Comparison of ENCODE assay signal across 16 mouse cellular contexts in genomic region chr7:71377983-71378382, GRCm38 (mm10). TPM values are rescaled to one million over a fixed set of nuclear protein-coding genes. Genes with fewer than 3 reads are reported as not detected.
DNase-seq lines count a peak whose midpoint lies in the region; ATAC-seq and TF ChIP-seq lines count a peak whose summit lies in the region.
"Had no signal": no experiment of that assay in that cellular context is flagged by ENCODE, and none has a peak within 500 bp of the region (broad histone marks: within the 10 kb centered on the region; RNA-seq: fewer than 3 reads in every experiment).

No protein-coding gene starts in this region.

- no peaks in the 10 kb centered on the region for H3K36me3 ChIP-seq in hindbrain, embryonic 10.5 days
- no peaks in the 10 kb centered on the region for H3K36me3 ChIP-seq in hindbrain, embryonic 12.5 days
- H3K36me3 ChIP-seq in lung, embryonic 14.5 days (ENCODE audit: insufficient read depth): no peaks in the 10 kb centered on the region
- no peaks in the 10 kb centered on the region for H3K36me3 ChIP-seq in embryonic facial prominence, embryonic 10.5 days (replicated peaks)
- H3K36me3 ChIP-seq: limb, embryonic 15.5 days; neural tube, embryonic 15.5 days had no signal

- no peak for ATAC-seq in hindbrain, embryonic 12.5 days (ENCODE audit: low FRiP score)
- peak; percentile 63; the same call in 1 of the 2 replicates for ATAC-seq in lung, embryonic 14.5 days (ENCODE audit: insufficient read depth)

- H3K4me3 ChIP-seq in hindbrain, embryonic 10.5 days: no peak overlapping the region
- H3K4me3 ChIP-seq in hindbrain, embryonic 12.5 days: no peak overlapping the region
- no peak overlapping the region for H3K4me3 ChIP-seq in lung, embryonic 14.5 days (ENCODE audit: low read depth, low read length)
- H3K4me3 ChIP-seq in embryonic facial prominence, embryonic 10.5 days: no peak overlapping the region
- H3K4me3 ChIP-seq: limb, embryonic 15.5 days; neural tube, embryonic 15.5 days had no signal

- H3K4me1 ChIP-seq in hindbrain, embryonic 10.5 days (replicated peaks): peaks cover 65% of the 10 kb centered on the region
- peaks cover 30% of the 10 kb centered on the region for H3K4me1 ChIP-seq in hindbrain, embryonic 12.5 days
- H3K4me1 ChIP-seq in lung, embryonic 14.5 days (ENCODE audit: insufficient read depth): peaks cover 33% of the 10 kb centered on the region
- peaks cover 52% of the 10 kb centered on the region for H3K4me1 ChIP-seq in embryonic facial prominence, embryonic 10.5 days

- H3K27ac ChIP-seq in hindbrain, embryonic 10.5 days: peak overlapping the region; percentile 64; the same call in 1 of the 2 replicates
- H3K27ac ChIP-seq in hindbrain, embryonic 12.5 days: no peak overlapping the region
- H3K27ac ChIP-seq in lung, embryonic 14.5 days (ENCODE audit: low read depth): peak overlapping the region; percentile 81
- peak overlapping the region; percentile 24; the same call in 1 of the 2 replicates for H3K27ac ChIP-seq in embryonic facial prominence, embryonic 10.5 days (replicated peaks)
- H3K27ac ChIP-seq: limb, embryonic 15.5 days; neural tube, embryonic 15.5 days had no signal

- TF ChIP-seq CTCF in lung, embryonic 14.5 days (IDR thresholded peaks at IDR 0.05; ENCODE audit: low read depth): no peak

- 42% methylated on average over 6 of the region's 6 CpGs for WGBS in hindbrain, embryonic 10.5 days
- WGBS in hindbrain, embryonic 12.5 days: 47% methylated on average over 6 of the region's 6 CpGs
- 41% methylated on average over 6 of the region's 6 CpGs for WGBS in lung, embryonic 14.5 days
- 67% methylated on average over 6 of the region's 6 CpGs for WGBS in embryonic facial prominence, embryonic 10.5 days

- H3K4me2 ChIP-seq in hindbrain, embryonic 12.5 days (replicated peaks): no peak overlapping the region
- H3K4me2 ChIP-seq in lung, embryonic 14.5 days: no peak overlapping the region
- H3K4me2 ChIP-seq: limb, embryonic 15.5 days; neural tube, embryonic 15.5 days had no signal

- peak; percentile 40 for DNase-seq in hindbrain, embryonic 10.5 days (ENCODE audit: low spot score)
- DNase-seq in lung, embryonic 14.5 days: peak; percentile 79
- no peak for DNase-seq in lung, postnatal 25 days (ENCODE audit: low spot score)
- peak; percentile 27 for DNase-seq in embryonic facial prominence, embryonic 10.5 days (ENCODE audit: low spot score)
- peak; percentile 60 for DNase-seq in lung, postnatal 10 days
- no peak for DNase-seq in embryo, embryonic 10 days (ENCODE audit: low spot score)
- DNase-seq: cerebellum, postnatal 10 days; embryo, embryonic 11 days; gastrocnemius, postnatal 14 days; right cerebral cortex, postnatal 4 days; thymus, postnatal 25 days had no signal

- no peaks in the 10 kb centered on the region for H3K9me3 ChIP-seq in hindbrain, embryonic 10.5 days
- no peaks in the 10 kb centered on the region for H3K9me3 ChIP-seq in hindbrain, embryonic 12.5 days (replicated peaks)
- no peaks in the 10 kb centered on the region for H3K9me3 ChIP-seq in lung, embryonic 14.5 days (ENCODE audit: low read depth, low read length)
- H3K9me3 ChIP-seq in embryonic facial prominence, embryonic 10.5 days: no peaks in the 10 kb centered on the region
- H3K9me3 ChIP-seq: limb, embryonic 15.5 days; neural tube, embryonic 15.5 days had no signal

- no peak overlapping the region for H3K9ac ChIP-seq in hindbrain, embryonic 12.5 days
- H3K9ac ChIP-seq in lung, embryonic 14.5 days: no peak overlapping the region
- H3K9ac ChIP-seq: limb, embryonic 15.5 days; neural tube, embryonic 15.5 days had no signal

- H3K27me3 ChIP-seq in hindbrain, embryonic 10.5 days (ENCODE audit: insufficient read depth, poor library complexity, severe bottlenecking): peaks cover 13% of the 10 kb centered on the region
- H3K27me3 ChIP-seq in hindbrain, embryonic 12.5 days: no peaks in the 10 kb centered on the region
- no peaks in the 10 kb centered on the region for H3K27me3 ChIP-seq in lung, embryonic 14.5 days (ENCODE audit: insufficient read depth, low read length)
- peaks cover 14% of the 10 kb centered on the region; the same call in 1 of the 2 replicates for H3K27me3 ChIP-seq in embryonic facial prominence, embryonic 10.5 days (replicated peaks; ENCODE audit: low read depth, poor library complexity, severe bottlenecking)
- H3K27me3 ChIP-seq: limb, embryonic 15.5 days had no signal

RNA-seq across cellular contexts. Expression of gene Gm10295, which starts 26.7 kb away (rescaled TPM):
- 0.05 TPM in 1 of 2 replicates, not detected in the other for polyA plus RNA-seq in hindbrain, embryonic 10.5 days (2016; fragmentation: Nextera tagmentation; extraction: Ambion mirVana)
- polyA plus RNA-seq in hindbrain, embryonic 12.5 days (2016; fragmentation: Nextera tagmentation; extraction: Ambion mirVana): not detected in 2 replicates
- polyA plus RNA-seq in lung, embryonic 14.5 days (2014; fragmentation: Nextera tagmentation; extraction: Ambion mirVana): not detected in 2 replicates
- polyA plus RNA-seq in embryonic facial prominence, embryonic 10.5 days (2016; fragmentation: Nextera tagmentation; extraction: Ambion mirVana): not detected in 2 replicates
- polyA plus RNA-seq: limb, embryonic 15.5 days; liver, embryonic 16.5 days; neural tube, embryonic 15.5 days; testis, adult 2 months had no signal

Comparison
In these comparisons a context has a peak if more than half of its experiments do, and no peak if none do; other contexts are left out.
1. DNase-seq: peak in hindbrain, embryonic 10.5 days (single experiment), lung, embryonic 14.5 days (single experiment), embryonic facial prominence, embryonic 10.5 days (single experiment) and lung, postnatal 10 days (single experiment); none in lung, postnatal 25 days (single experiment) and embryo, embryonic 10 days (single experiment).